13 mouse cellular contexts compared by ENCODE assay signal in genomic region chr5:33043397-33043796, GRCm38 (mm10). TPM values are rescaled to one million over a fixed set of nuclear protein-coding genes. Genes with fewer than 3 reads are reported as not detected.
DNase-seq lines count a peak whose midpoint lies in the region; ATAC-seq lines count a peak whose summit lies in the region.
"Had no signal": no experiment of that assay in that cellular context is flagged by ENCODE, and none has a peak within 500 bp of the region (broad histone marks: within the 10 kb centered on the region; RNA-seq: fewer than 3 reads in every experiment).

No protein-coding gene starts in this region.

- peak; percentile 65 for DNase-seq in heart, adult 11 months
- DNase-seq in heart, adult 18-20 months, result no peak
- DNase-seq in kidney, adult 8-10 months, result peak; percentile 83 to 84
- peak; percentile 69 to 81 for DNase-seq in kidney, postnatal 4 days
- DNase-seq in testis, postnatal 10 days (ENCODE audit: low spot score), result no peak
- no peak for DNase-seq in urinary bladder, adult 2 months (ENCODE audit: low spot score)
- no peak for DNase-seq in gastrocnemius, postnatal 14 days
- DNase-seq: gastrocnemius, postnatal 36 days; lung, postnatal 36 days; midbrain, embryonic 14.5 days; thymus, postnatal 4 days had no signal

- ATAC-seq in activated CD4-positive, CD25-positive, alpha-beta regulatory T cell, adult 4 months, result peak; percentile 74
- ATAC-seq: forebrain, embryonic 14.5 days had no signal

- intact Hi-C loops in gastrocnemius, postnatal 14 days (cut with DNase I; ENCODE audit: low total_unique reads), result no loop called here

RNA-seq across cellular contexts. Expression of gene Ywhah, which starts 24.8 kb away (rescaled TPM):
- 10 to 100 TPM; 90.3 TPM for total RNA-seq in heart, adult 18-20 months (2021)
- polyA plus RNA-seq in activated CD4-positive, CD25-positive, alpha-beta regulatory T cell, adult 4 months (2017; shearing (Covaris generic)), result 100 to 1,000 TPM; 255 to 299 TPM
- polyA plus RNA-seq in urinary bladder, adult 2 months (2012; rRNA removed), result 211 and 229 TPM in 2 replicates
- total RNA-seq in gastrocnemius, postnatal 14 days (2021), result 10 to 100 TPM; 68.9 to 81.7 TPM

Comparison
In these comparisons a context has a peak if more than half of its experiments do, and no peak if none do; other contexts are left out.
1. DNase-seq: peak in heart, adult 11 months (single experiment), kidney, adult 8-10 months (2 of 2) and kidney, postnatal 4 days (2 of 2); none in heart, adult 18-20 months (0 of 2), testis, postnatal 10 days (single experiment), urinary bladder, adult 2 months (single experiment) and gastrocnemius, postnatal 14 days (single experiment).